Mouse (Mus musculus) midbrain, embryonic 13.5 days (tissue): ENCODE results near the gene Cep152. TPM values are rescaled to one million over a fixed set of nuclear protein-coding genes. Genes with fewer than 3 reads are reported as not detected.

Source experiments
- ATAC-seq: fragments of 200-750 bp; cut with Nextera tagmentation; 2 replicates; pipeline ENCODE4 v1.8.0; 2017; ENCODE audit warnings: mild to moderate bottlenecking, moderate TSS enrichment, moderate library complexity
- H3K27ac ChIP-seq: fragments of 300-500 bp; sonication (generic); 2 replicates; pipeline ENCODE4 v1.5.1; 2015; ENCODE audit warnings: inconsistent platforms, mild to moderate bottlenecking, moderate library complexity
- H3K27me3 ChIP-seq: fragments of 300-500 bp; sonication (generic); 2 replicates; pipeline ENCODE4 v1.6.1; 2015; ENCODE audit warnings: mild to moderate bottlenecking, inconsistent platforms
- H3K36me3 ChIP-seq: fragments of 300-500 bp; sonication (generic); 2 replicates; pipeline ENCODE4 v1.6.1; 2015; ENCODE audit warnings: mild to moderate bottlenecking, inconsistent platforms
- H3K4me1 ChIP-seq: fragments of 300-500 bp; sonication (generic); replicated peaks from 2 replicates; pipeline ENCODE4 v1.6.1; 2015; ENCODE audit warnings: inconsistent platforms
- H3K4me2 ChIP-seq: fragments of 300-500 bp; sonication (generic); replicated peaks from 2 replicates; pipeline ENCODE4 v1.6.1; 2015; ENCODE audit warnings: moderate library complexity, mild to moderate bottlenecking, inconsistent platforms
- H3K4me3 ChIP-seq: fragments of 300-500 bp; sonication (generic); replicated peaks from 2 replicates; pipeline ENCODE4 v1.5.1; 2015; ENCODE audit warnings: mild to moderate bottlenecking, inconsistent platforms
- H3K9ac ChIP-seq: fragments of 300-500 bp; sonication (generic); replicated peaks from 2 replicates; pipeline ENCODE4 v1.6.1; 2015; ENCODE audit warnings: mild to moderate bottlenecking, inconsistent platforms
- H3K9me3 ChIP-seq: fragments of 300-500 bp; sonication (generic); 2 replicates; pipeline ENCODE4 v1.6.1; 2016; ENCODE audit warnings: mild to moderate bottlenecking, inconsistent platforms
- WGBS: fragments of 180-500 bp; shearing (Covaris S2); methylation state at CpG from one replicate; pipeline ENCODE4 v1.1.7; 2015; 5-methylcytosine and 5-hydroxymethylcytosine counted together
- polyA plus RNA-seq: library from polyadenylated mRNA; unstranded; fragments of >200 nt; fragmentation: Nextera tagmentation; extraction: Ambion mirVana; gene quantifications from 2 replicates; pipeline ENCODE4 v1.2.1, GENCODE M21; 2015

Gene Cep152
- polyA plus RNA-seq, 1 experiment from 2014 or later = 4.3 TPM

DNA sequence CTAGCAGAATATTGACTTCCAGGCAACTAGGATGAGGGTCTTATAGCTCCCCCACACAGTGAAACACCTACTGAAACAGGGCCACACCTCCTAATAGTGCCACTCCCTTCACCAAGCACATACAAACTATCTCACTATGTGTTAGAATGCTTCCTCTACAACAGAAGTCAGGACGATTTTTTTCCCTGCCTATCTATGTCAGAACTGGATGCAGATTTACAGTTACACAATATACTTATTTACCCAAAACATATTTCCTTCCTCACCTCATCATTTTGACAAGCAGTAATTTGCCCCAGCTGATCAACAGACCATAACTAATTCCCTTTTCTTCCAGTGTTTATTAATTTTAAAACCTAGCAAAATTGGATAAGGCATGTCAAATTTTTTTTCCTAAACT lies 81.3 kb downstream of the Cep152 start:
- Histone ChIP-seq H3K27ac (no peak overlapping the region), H3K4me1 (no peaks in the 10 kb centered on the region), H3K27me3 (no peaks in the 10 kb centered on the region), H3K4me3 (no peak overlapping the region), H3K36me3 (no peaks in the 10 kb centered on the region), H3K9ac (no peak overlapping the region), H3K4me2 (no peak overlapping the region), H3K9me3 (no peaks in the 10 kb centered on the region)
- 74% methylated on average over 1 of the region's 1 CpGs for WGBS
- no peak for ATAC-seq

DNA sequence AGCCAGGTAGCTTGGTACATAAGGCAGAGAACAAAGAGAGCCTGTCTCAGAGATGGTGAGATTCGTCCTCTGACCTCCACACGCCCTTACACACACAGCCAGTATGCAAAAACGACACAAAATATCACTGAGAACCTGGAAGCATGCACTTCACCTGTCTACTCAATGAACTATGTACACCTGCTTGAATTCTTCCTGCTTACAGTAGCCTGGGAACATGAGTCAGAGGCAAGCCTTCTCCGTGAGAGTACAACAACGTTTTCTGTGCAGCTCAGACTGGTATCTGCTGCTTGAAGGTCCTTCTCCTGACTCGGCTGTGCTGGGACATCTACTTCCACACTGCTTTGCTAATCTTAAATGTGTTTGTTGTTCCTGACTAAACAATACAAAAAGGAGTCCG lies 83.5 kb downstream of the Cep152 start:
- H3K4me2 ChIP-seq = no peak overlapping the region
- H3K4me1 ChIP-seq = no peaks in the 10 kb centered on the region
- H3K9me3 ChIP-seq = no peaks in the 10 kb centered on the region
- 81% methylated on average over 7 of the region's 7 CpGs for WGBS
- H3K9ac ChIP-seq = no peak overlapping the region
- H3K36me3 ChIP-seq = no peaks in the 10 kb centered on the region
- no peak overlapping the region for H3K4me3 ChIP-seq
- no peak for ATAC-seq
- no peaks in the 10 kb centered on the region for H3K27me3 ChIP-seq
- no peak overlapping the region for H3K27ac ChIP-seq

DNA sequence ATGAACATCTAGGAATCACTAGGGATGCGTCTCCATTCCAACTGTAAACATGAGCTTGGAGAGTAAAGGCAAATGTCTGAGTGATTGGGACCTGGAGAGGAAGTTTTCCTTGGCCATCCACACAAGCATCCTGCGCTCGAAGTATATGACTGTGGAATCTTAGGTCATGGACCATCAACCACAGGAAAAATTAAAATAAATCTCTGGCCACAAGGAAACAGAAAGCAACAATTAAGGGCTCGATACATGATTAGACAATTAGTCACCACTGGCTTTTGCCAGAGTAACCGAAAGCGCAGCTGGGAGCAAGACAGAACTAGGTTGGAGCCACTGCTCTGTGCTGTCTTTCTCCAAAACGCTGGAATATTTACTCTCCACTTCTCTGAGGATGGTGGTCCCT lies 84.3 kb downstream of the Cep152 start:
- H3K4me1 ChIP-seq = no peaks in the 10 kb centered on the region
- WGBS = 91% methylated on average over 7 of the region's 7 CpGs
- H3K4me3 ChIP-seq = no peak overlapping the region
- H3K9ac ChIP-seq = no peak overlapping the region
- no peak overlapping the region for H3K27ac ChIP-seq
- ATAC-seq = no peak
- no peaks in the 10 kb centered on the region for H3K36me3 ChIP-seq
- no peaks in the 10 kb centered on the region for H3K27me3 ChIP-seq
- H3K9me3 ChIP-seq = no peaks in the 10 kb centered on the region
- H3K4me2 ChIP-seq = no peak overlapping the region

DNA sequence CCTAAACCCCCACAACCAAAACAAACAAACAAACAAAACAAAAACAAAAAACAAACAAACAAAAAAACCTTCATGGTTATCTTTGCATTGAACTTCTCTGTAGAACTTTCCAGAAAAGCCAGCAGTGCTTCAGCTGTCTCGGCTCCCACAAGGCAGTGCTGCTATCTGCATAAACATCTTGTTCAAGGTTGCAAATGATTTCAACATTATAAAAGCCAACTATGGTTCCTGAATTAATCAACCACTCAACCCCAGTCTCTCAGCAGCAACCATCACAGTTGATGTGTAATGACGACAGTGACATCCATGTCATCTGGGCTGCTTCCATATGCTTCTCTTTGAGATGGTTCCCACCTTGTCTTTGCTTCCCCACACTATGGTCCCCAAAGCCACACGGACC lies 85.3 kb downstream of the Cep152 start:
- Histone ChIP-seq H3K4me1 (no peaks in the 10 kb centered on the region), H3K27ac (no peak overlapping the region), H3K9me3 (no peaks in the 10 kb centered on the region), H3K36me3 (no peaks in the 10 kb centered on the region), H3K4me3 (no peak overlapping the region), H3K27me3 (no peaks in the 10 kb centered on the region), H3K9ac (no peak overlapping the region), H3K4me2 (no peak overlapping the region)
- WGBS = 89% methylated on average over 3 of the region's 3 CpGs
- no peak for ATAC-seq

DNA sequence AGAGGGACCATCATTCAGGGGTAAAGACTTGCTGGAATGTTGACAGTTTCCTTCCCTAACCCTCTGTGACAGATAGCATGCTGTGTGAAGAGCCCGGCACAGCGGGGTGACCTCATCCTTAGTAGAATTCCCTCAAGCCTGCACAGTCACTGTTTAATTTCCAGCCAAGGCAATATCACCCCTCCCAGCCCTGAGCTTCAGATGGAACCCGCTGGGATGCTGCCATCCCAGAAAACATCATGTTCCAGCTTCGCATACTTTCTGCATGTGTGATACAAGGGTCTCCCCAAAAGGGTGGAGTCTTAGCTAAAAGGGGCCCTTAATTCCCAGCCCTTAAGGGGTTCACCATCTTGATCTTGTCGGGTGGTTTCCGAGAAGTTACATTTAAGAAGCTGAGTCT lies 94.2 kb downstream of the Cep152 start:
- Histone ChIP-seq H3K27me3 (no peaks in the 10 kb centered on the region), H3K4me1 (no peaks in the 10 kb centered on the region), H3K27ac (no peak overlapping the region), H3K4me2 (no peak overlapping the region), H3K36me3 (no peaks in the 10 kb centered on the region), H3K9me3 (no peaks in the 10 kb centered on the region), H3K9ac (no peak overlapping the region), H3K4me3 (no peak overlapping the region)
- 78% methylated on average over 6 of the region's 6 CpGs for WGBS
- no peak for ATAC-seq

DNA sequence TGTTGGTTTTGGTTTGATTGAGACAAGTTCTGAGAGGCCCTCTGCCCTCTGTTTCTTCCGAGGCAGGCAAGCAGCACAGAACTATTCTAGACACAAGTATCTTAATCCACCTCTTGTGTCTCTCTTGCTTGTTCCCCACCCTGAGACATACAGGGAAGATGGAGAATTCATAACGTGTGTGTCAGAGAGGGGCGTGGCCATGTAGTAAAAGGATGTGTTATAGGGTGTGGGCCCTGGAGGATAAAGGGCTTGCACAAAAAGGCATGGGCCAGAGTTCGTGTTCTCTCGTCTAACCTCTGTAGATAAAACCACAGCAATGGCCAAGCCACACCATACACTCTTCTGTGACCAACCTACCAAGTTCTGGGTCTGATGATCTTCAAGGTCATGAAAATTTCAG lies 98.3 kb downstream of the Cep152 start:
- no peaks in the 10 kb centered on the region for H3K4me1 ChIP-seq
- no peak overlapping the region for H3K4me2 ChIP-seq
- H3K27me3 ChIP-seq = no peaks in the 10 kb centered on the region
- ATAC-seq = no peak
- no peaks in the 10 kb centered on the region for H3K36me3 ChIP-seq
- H3K27ac ChIP-seq = no peak overlapping the region
- H3K4me3 ChIP-seq = no peak overlapping the region
- 81% methylated on average over 5 of the region's 5 CpGs for WGBS
- H3K9me3 ChIP-seq = no peaks in the 10 kb centered on the region
- no peak overlapping the region for H3K9ac ChIP-seq

DNA sequence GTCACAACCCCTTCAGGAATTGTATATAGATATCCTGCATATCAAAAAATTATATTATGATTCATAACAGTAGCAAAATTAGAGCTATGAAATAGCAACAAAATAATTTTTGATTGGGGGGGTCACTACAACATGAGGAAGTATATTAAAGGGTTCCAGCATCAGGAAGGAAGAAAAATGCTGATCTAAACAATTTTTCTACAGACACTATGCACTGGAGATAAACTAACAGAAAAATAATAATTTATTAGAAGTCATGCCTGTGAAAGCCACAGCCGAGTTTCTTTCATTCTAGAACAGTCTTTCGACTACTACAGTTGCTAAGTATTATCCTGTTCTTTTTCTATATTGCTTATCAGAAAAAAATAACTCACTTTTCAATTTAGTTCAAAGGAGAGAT lies 99.4 kb downstream of the Cep152 start:
- ATAC-seq = no peak
- Histone ChIP-seq H3K9me3 (no peaks in the 10 kb centered on the region), H3K9ac (no peak overlapping the region), H3K27me3 (no peaks in the 10 kb centered on the region), H3K36me3 (no peaks in the 10 kb centered on the region), H3K4me3 (no peak overlapping the region), H3K4me2 (no peak overlapping the region), H3K4me1 (no peaks in the 10 kb centered on the region), H3K27ac (no peak overlapping the region)
- WGBS = 86% methylated on average over 2 of the region's 2 CpGs

DNA sequence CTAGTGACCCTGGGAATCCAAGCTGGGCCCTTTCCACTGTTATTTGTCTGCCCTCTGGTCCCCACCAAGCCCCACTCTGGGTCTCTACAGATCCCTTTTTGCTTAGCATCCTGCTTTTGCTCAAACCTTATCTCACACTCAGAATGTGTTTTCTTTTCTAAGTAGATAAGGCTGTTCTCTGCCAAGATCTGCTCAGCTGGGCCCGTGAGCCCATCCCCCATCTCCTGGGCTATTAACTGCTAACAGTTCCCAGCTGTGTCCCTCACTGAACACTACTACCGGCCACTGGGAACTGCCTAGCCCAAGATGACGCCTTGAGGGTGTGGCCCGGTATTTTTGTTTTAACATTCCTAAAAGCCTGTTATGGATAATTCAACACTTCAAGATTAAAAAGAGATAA lies 108.3 kb downstream of the Cep152 start:
- no peaks in the 10 kb centered on the region for H3K27me3 ChIP-seq
- WGBS = 43% methylated on average over 4 of the region's 4 CpGs
- 0 out of 2 replicates have a peak, but pooled peaks have one; percentile 55 for ATAC-seq
- no peak overlapping the region for H3K27ac ChIP-seq
- no peak overlapping the region for H3K4me3 ChIP-seq
- no peak overlapping the region for H3K4me2 ChIP-seq
- no peaks in the 10 kb centered on the region for H3K36me3 ChIP-seq
- H3K9ac ChIP-seq = no peak overlapping the region
- H3K4me1 ChIP-seq = 0 out of 2 replicates have a peak, but pooled peaks cover 4% of the 10 kb centered on the region
- H3K9me3 ChIP-seq = no peaks in the 10 kb centered on the region

DNA sequence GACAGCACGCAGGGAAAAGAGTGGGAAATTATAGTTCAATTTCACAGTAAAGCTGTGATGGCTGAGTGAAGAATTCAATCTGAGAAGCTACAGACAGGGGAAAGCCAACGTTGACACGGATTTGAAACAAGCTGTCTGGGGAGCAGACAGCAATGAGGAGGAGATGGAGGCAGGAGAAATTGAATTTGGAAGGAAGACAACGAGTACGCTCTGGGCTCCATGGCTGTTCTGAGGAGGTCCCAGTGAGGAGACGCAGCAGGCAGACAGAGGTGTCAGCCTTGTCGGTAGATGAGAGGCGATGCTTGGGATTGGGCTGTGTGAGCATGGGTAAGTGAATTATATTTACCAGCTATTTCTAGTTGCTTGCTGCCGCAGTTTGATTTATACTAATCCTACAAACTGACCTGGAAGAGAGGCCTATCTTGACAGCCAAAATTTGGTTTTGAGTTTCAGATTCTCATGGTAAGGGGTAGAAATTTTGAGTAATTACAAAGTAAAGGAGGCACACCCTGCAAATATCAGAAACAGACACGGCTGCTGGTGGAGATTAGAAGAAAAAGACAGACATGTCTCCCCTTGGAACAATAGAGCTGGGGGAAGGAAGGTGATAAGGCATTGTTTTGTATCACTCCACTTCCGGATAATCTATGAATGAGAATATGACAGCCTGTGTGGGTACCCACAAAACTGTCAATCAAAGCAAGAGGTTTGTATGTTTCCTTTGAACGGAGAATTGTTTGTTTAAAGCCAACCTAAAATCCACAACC lies 109.4 kb downstream of the Cep152 start:
- Histone ChIP-seq H3K4me3 (no peak overlapping the region), H3K27me3 (no peaks in the 10 kb centered on the region), H3K4me1 (0 out of 2 replicates have a peak, but pooled peaks cover 4% of the 10 kb centered on the region), H3K4me2 (no peak overlapping the region), H3K9ac (no peak overlapping the region), H3K36me3 (no peaks in the 10 kb centered on the region), H3K9me3 (no peaks in the 10 kb centered on the region), H3K27ac (no peak overlapping the region)
- 68% methylated on average over 12 of the region's 12 CpGs for WGBS
- ATAC-seq = no peak

DNA sequence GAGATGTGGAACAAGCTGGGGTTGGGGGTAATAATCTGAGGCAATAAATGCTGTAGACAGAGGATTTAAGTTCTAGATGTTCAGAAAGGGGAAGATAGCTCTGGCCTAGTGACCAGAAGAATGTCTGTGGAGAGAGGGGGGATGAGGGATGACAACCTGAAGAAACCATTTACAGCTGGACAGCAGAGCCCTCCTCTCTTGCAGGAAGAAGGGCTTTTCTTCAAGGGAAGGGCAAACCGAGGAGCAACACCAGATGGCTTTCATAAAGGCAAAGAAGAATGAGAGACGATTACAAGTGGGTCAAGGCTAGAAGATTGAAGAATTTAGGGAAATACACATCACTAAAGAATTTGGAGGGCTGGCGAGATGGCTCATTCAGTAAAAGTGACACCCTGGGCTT lies 110.5 kb downstream of the Cep152 start:
- H3K27me3 ChIP-seq = no peaks in the 10 kb centered on the region
- no peak for ATAC-seq
- no peaks in the 10 kb centered on the region for H3K9me3 ChIP-seq
- no peaks in the 10 kb centered on the region for H3K36me3 ChIP-seq
- H3K27ac ChIP-seq = no peak overlapping the region
- 71% methylated on average over 3 of the region's 3 CpGs for WGBS
- 0 out of 2 replicates have a peak, but pooled peaks cover 4% of the 10 kb centered on the region for H3K4me1 ChIP-seq
- H3K9ac ChIP-seq = no peak overlapping the region
- H3K4me2 ChIP-seq = no peak overlapping the region
- H3K4me3 ChIP-seq = no peak overlapping the region

Other genes with a start within 250 kb of the Cep152 start
- gene Gm9913, start 120.0 kb downstream of the Cep152 start, polyA plus RNA-seq = 0.11 TPM in 1 of 2 replicates, not detected in the other
- gene Fbn1, start 117.1 kb downstream of the Cep152 start, polyA plus RNA-seq = 2.0 and 2.6 TPM in 2 replicates
- 359 and 367 TPM in 2 replicates for gene Eid1, start 48.0 kb upstream of the Cep152 start, polyA plus RNA-seq
- 1.7 and 1.9 TPM in 2 replicates for gene Shc4, start 99.0 kb upstream of the Cep152 start, polyA plus RNA-seq
- 30.4 and 31.2 TPM in 2 replicates for gene Secisbp2l, start 157.8 kb upstream of the Cep152 start, polyA plus RNA-seq
- gene Galk2, start 234.0 kb upstream of the Cep152 start, polyA plus RNA-seq = 28.6 and 32.8 TPM in 2 replicates
- 71.5 and 73.7 TPM in 2 replicates for gene Cops2, start 234.0 kb upstream of the Cep152 start, polyA plus RNA-seq